Mouse (Mus musculus) layer of hippocampus, adult 9-11 months (tissue): ENCODE measurements at regions not wholly inside any gene's neighbourhood (a gene's known extent, or its start where the extent isn't known, plus 50 kb on each side); places are given as distances from the start of the nearest gene placed in this dataset.

Experiments used
- DNase-seq: peaks from one replicate; pipeline ENCODE4 v3.0.0; 2022

DNA sequence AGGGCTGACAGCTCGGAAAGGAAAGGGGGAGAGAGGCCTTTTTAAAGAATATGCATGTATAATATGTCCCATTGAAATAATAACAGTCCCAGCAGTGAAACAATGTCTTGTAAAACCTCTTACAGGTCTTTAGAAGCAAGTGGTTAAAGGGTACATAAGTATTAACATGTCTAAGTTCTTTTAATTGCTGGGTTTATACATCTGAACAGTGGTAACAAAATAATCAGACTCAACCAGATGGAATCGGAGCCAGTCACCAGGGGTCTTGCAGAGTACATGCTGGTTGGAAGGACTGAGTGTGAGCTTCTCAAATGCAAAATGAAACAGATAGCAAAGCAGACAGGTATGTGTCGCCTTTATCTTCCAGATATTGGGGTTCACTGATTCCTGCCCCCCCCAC is 317.3 kb downstream of the Nsun3 start:
- DNase-seq = no peak

DNA sequence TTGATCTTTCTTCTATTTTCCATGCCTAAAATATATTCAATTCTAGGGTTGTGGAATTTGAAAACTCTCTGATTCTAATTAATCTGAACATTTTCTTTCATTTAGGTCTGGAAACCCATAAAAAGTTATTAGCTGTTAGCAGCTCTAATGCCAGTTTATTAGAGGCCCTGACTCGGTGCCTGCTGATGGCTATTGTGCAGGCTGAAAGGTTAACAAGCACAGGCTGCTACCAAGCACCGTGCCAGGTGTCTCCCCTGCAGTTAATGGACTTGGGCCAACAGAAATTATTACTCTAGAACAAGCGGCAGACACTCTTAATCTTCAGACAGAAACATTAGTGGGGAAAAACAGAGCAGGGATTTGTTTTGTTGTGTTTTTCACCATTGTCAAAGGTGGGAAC is 317.8 kb downstream of the Nsun3 start:
- no peak for DNase-seq

DNA sequence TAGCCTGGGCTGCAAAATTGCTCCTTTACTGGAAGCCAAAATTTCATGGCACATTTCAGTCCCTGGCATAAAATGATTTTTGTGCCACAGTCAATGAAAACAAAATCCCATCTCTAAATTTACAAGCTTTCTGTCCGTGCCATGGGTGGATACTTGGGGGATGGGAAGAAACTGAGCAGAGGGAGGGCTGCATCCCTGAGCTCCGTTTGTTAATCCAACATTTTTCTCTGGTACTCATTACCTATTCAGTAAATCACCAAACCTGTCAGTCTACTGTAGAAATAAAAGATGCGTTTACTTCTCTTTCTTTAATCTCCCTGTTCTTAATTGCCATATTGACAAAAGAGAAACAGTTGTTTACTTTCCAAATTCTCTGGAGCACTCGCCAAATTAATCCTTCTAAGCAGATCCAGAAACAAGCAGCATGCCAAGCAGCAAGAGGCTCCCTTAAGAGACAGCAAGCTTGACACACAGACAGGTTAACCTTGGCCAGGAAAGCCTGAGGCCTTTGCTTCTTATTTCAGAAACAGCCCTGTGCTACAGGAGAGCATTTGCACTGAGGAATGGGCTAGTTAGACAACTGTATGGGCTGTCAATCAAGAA is 326.6 kb downstream of the Nsun3 start:
- DNase-seq = no peak

DNA sequence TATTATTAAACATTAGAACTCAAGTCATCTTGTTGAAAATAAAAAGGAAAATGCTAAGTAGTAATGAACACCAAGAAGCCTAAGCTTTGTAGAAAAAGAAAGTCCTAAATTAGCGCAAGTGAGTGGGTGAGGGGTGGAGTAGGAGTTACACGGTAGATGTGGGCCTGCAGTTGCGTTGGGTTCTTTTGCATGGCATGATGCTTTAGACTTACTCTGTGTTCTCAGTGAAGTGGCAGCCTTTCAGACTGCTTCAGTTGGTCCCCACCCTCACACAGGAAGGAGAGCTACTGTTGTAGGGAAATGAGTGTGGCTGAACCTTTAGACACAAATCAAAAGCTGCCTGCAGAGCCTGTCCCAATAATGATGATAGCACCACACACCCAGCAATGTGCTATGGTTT is 336.9 kb downstream of the Nsun3 start:
- no peak for DNase-seq

DNA sequence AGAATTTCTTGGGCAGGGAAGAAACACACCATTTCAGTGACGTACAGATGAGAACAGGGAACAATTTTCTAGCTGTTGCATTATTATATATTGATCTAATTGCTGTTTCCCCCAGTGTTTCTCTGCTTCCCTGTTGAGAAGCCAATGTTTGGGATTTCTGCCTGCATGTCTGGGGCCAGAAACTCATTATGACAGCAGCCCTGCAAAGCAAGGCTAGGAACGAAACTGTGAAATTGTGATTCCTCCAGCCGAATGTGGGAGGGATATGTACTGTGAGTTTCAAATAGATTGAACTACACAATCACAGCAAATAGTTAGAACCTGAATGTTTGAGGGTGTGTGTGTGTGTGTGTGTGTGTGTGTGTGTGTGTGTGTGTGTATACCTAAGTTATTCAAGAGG is 339.2 kb downstream of the Nsun3 start:
- DNase-seq = peak; percentile 36

DNA sequence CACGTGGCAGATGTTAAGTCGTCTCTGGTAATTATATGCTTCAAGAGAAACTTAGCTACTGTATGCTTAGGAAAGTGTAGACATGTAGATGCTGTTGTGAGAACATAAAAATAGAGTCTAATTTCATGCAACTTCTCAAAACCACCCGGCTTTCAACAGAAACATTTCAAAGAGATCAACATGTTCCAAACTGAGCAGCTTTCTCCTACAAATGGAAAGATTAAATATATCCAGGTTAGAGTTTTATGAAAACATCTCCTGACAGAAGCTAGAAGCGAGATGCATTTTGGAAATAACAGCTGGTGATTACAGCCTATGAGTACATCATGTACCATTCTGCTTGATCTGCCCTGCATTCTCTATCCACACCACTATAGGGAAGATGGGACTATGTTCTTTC is 345.4 kb downstream of the Nsun3 start:
- DNase-seq = peak; percentile 13

DNA sequence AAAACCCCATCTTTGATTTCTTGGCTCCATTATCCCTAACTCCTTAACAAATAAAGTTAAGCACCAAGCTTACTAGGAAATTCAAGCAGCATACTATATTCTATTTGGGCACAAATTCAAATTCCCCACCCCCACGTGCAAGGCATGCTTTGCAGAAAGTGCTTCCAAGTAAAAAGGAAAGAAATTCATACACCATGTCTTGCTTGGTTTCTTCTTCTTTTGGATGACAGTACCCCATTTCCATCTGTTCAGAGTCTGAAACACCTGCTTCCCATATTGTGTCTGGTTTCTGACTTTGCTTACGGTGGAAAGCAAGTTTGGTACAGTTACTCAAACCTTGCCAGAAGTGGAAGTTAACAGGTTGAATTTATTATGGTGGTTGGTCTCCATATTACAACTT is 353.5 kb downstream of the Nsun3 start:
- DNase-seq = peak; percentile 40

DNA sequence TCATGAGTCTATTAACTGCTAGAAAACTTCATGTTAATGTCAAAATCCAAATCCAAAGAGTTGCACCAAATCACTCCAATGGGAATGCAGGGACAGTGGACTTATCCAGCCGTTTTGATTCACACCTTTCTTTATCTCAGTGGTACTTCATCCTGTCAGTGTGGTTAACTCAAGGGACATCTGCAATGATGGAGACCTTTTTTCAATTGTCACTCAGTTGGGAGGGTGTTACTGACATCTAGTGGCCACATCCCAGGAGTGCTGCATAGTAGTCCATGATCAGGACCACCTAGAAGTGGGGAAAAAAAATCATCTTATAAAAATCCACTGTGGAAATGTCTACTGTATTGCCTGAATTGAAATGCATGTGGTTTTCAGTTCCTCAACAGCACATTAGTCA is 372.1 kb downstream of the Nsun3 start:
- DNase-seq = peak; percentile 24

DNA sequence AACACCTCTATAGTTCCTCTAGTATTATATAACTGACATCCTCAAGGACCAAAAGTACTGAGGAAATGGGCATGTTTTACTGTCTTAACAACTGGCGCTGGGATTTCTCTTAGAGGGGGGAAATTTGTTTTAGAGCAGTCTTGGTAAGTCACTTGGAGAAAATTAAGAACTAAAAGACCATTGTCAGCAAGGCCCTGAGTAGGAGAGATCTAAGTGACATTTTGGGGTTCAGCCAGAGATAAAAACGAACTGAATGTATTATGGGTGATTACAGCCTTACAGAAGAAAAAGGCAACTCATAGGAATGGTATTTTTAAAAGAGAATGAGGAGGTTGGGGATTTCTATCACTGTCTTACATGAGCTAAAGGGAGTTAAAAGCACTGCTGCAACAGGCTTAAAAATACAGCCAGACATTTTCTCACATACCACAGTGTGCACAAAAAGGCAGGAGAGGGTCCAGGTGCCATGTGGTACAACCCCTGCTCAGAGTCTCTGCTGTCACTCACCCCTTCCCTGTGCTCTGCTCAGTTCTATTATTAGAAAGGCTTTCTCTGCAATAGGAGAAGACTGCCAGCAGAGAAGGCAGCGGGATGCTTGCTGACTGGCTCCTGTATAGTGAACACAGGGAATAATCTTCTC is 379.0 kb downstream of the Nsun3 start:
- peak; percentile 22 for DNase-seq

DNA sequence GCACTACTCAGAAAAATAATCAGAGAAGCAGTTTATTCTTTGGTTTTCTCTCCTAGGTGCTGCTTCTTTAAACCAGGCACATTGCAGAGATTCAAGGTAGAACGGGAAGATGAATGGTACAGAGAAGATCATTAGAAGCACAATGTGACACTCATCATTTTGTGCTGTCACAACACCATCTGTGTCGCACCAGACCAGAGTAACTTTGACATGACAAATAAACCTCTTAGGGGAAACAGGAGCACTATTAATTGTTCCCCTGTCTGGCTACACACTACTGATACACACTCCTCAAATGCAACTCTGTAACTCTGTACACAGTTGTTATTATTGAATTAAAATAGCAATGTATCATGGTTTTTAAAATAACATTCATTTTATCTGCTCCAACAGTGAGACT is 380.2 kb downstream of the Nsun3 start:
- no peak for DNase-seq

DNA sequence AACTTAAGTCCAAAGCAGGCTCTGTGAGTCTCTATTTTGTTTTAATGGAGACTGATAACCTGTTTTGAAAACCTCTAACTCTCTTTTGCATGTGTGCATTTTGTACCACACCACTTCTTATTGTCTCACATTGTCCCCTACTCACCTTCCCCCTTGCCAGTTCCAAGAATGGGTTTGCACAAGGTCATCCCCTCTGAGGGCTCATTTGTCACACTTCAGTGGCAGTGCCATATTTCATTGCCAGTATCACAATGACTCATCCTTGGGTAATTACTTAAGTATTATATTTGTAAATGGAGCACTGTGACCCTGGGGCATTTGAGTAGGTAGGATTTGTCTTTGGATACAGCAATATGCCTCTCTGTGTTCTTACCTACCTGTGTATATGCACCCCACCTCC is 429.3 kb downstream of the Nsun3 start:
- DNase-seq = no peak

DNA sequence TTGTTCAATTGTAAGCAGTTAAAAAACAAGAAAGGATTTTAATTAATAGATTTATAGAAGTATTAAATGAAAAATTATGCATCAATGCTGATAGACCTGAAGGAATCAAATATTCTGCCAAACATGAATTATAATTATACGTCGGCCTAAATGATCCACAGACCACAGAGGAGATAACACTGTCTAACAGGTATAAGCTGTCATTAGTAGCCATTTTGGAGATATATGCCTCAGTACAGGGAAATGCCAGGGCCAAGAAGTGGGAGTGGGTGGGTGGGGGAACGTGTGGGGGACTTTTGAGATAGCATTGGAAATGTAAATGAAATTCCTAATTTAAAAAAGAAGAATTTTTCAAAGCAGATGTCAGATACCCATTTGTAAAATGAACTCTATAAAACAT is 430.3 kb downstream of the Nsun3 start:
- DNase-seq = no peak

DNA sequence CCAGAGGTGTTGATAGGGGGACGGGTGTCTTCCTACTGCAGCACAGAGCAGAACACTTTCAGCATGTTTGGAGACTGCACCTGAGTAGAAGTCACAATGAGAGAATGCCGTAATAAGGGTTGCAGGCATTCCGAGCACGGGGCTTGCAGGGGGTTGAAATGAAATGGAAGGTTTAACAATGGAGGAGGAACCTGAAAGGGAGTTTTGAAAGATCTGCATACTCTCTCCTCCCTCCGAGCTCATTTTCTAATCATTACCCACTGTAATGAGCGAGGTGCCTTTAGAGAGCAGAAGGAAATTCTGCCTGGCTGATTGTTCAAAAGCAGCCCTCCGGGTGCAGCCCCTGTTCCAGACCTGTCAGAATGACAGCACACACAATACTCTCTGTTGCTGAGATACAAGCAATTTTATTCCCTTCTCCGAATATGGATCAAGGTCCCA is 430.8 kb downstream of the Nsun3 start:
- no peak for DNase-seq

DNA sequence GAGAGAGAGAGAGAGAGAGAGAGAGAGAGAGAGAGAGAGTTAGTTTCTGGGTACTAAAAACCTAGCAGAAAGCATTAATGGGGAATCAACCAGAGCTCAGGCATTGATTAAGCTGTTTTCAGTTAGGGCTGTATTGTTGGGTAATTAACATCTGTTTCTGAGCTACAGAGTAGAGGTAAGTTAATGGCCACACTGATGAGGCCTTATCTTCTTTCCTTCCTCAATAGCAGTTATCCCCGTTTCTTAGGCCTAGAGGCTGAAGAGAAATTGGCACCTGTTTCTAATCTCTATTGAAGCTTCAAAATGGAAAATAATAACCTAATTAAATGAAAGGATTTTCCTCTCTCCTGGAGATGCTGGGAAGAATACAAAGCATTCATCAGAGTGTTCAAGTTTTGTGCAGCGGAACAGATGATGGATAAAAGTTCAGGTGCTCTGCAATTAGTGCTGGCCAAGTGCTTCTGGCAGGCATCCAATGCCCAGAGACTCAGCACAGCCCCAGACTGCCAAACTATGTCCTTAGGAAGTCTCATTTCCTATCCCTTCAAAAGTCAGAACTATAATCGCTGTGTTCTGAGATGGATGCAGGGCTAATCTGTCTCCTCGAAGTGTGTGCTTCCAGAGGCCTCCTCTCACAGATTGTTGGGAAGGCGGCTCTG is 459.1 kb downstream of the Nsun3 start:
- no peak for DNase-seq

DNA sequence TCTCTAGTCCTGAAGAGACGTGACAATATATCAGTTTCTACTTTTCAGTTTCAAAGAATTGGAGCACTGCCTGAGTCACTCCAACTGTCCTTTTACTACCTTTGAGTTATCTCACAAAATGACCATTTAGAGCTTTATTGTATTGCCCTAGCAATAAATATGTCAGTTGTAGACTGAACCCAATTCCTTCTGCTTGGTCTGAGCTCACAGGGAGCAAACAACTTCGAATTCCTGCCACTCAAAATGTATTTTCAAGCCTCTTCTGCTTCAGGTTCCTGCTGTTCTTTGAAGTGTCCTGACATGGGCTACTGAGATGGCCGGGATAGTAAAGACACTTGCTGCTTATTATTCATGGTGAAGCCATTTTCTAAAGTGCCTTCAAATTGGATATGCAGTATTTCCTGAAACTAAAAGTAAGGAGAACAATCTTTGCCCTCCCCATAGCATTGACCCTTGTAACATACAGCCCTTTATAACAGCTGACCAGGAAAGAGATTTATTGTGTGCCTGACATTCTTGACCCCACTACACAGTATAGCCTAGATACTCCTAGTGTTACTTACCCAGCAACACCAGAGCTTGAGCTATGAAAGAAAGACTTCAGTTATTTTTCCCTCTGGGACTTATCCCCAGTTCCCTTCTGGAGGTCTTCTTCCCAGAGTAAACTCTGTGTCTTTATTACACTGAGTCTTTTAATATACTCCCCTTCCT is 460.9 kb downstream of the Nsun3 start:
- DNase-seq = no peak

DNA sequence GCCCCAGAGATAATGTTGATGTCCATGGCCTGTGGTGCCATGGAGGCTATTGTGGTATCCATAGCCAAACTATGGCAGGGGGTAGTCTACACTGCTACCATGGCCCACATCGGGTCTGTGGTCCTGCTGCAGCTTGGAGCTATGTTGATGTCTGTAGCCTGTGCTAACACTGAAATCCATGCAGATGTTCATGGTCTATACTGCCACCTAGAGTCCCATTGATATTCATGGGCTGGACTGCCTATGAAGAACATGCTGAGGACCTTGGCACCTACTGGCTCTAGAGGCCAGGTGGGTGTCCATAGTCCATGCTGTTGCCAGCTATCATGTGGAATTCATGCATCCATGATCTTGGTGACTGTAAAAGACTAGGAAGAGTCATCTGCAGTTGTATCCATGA is 463.8 kb downstream of the Nsun3 start:
- DNase-seq = no peak

DNA sequence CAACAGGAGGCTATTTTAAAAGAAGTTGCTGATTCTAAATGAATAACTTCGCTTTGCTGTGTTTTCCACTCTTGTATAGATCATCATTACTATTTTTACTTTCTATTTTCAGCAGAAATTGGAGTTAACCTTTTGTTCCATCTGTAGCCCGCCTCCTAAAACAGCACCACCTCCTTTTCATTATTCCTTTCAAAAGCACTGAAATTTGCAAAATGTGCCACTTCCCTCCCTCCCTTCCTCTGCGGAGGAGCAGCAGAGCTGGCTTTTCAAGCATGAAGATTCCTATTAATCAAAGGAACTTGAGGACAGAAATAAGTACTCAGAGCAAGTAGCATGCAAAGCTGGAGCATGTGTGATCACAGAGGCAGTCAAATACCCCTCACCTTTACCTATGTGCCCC is 497.7 kb downstream of the Nsun3 start:
- DNase-seq = peak; percentile 38
